Mouse (Mus musculus) midbrain, postnatal 0 days (tissue): ENCODE measurements around the gene Akap13. TPM values are rescaled to one million over a fixed set of nuclear protein-coding genes. Genes with fewer than 3 reads are reported as not detected.
A peak's percentile ranks its signal among the peaks of the same experiment; 100 is the strongest.

Source experiments
- ATAC-seq: fragments of 200-750 bp; cut with Nextera tagmentation; 2 replicates; pipeline ENCODE4 v1.8.0; 2017; ENCODE audit warnings: moderate number of reproducible peaks, mild to moderate bottlenecking, moderate TSS enrichment, moderate library complexity; ENCODE audit not compliant: low FRiP score
- DNase-seq: peaks from one replicate; pipeline ENCODE4 v3.0.0-alpha.2; 2015; ENCODE audit warnings: low spot score
- H3K27ac ChIP-seq: fragments of 300-500 bp; sonication (generic); 2 replicates; pipeline ENCODE4 v1.5.1; 2014; ENCODE audit warnings: low read depth, mild to moderate bottlenecking, low read length, mixed read lengths
- H3K27me3 ChIP-seq: fragments of 300-500 bp; sonication (generic); 2 replicates; pipeline ENCODE4 v1.6.1; 2014; ENCODE audit warnings: low read length, control low read depth, mixed read lengths; ENCODE audit not compliant: insufficient read depth
- H3K36me3 ChIP-seq: fragments of 300-500 bp; sonication (generic); 2 replicates; pipeline ENCODE4 v1.6.1; 2014; ENCODE audit warnings: low read length, control low read depth, mixed read lengths; ENCODE audit not compliant: insufficient read depth
- H3K4me1 ChIP-seq: fragments of 300-500 bp; sonication (generic); 2 replicates; pipeline ENCODE4 v1.6.1; 2014; ENCODE audit warnings: mild to moderate bottlenecking, control low read depth, antibody characterized with exemption, low read length, mixed read lengths; ENCODE audit not compliant: insufficient read depth
- H3K4me2 ChIP-seq: fragments of 300-500 bp; sonication (generic); 2 replicates; pipeline ENCODE4 v1.6.1; 2014; ENCODE audit warnings: low read depth, mild to moderate bottlenecking, low read length, mixed read lengths; ENCODE audit not compliant: poor library complexity, severe bottlenecking
- H3K4me3 ChIP-seq: fragments of 300-500 bp; sonication (generic); 2 replicates; pipeline ENCODE4 v1.5.1; 2014; ENCODE audit warnings: low read depth, mild to moderate bottlenecking, low read length, moderate library complexity
- H3K9ac ChIP-seq: fragments of 300-500 bp; sonication (generic); replicated peaks from 2 replicates; pipeline ENCODE4 v1.6.1; 2014; ENCODE audit warnings: mild to moderate bottlenecking, low read length, moderate library complexity, mixed read lengths; ENCODE audit not compliant: poor library complexity, severe bottlenecking
- H3K9me3 ChIP-seq: fragments of 300-500 bp; sonication (generic); 2 replicates; pipeline ENCODE4 v1.6.1; 2016; ENCODE audit warnings: low read length, control low read depth
- CTCF ChIP-seq: IDR thresholded peaks from 2 replicates; pipeline ENCODE4 v1.5.1; 2016; ENCODE audit warnings: antibody characterized with exemption, mild to moderate bottlenecking
- WGBS: fragments of 180-500 bp; shearing (Covaris S2); extraction: QIAGEN DNeasy Blood & Tissue Kit; methylation state at CpG from one replicate; pipeline ENCODE4 v1.1.7; 2014; 5-methylcytosine and 5-hydroxymethylcytosine counted together
- polyA plus RNA-seq: library from polyadenylated mRNA; unstranded; fragments of >200 nt; fragmentation: Nextera tagmentation; extraction: Ambion mirVana; gene quantifications from 2 replicates; pipeline ENCODE4 v1.2.1, GENCODE M21; 2015
- total RNA-seq: library from RNA; depleted of rRNA; stranded (reverse); fragments of >200 nt; gene quantifications from 2 replicates; pipeline ENCODE4 v1.2.3, GENCODE M21; 2014; rRNA removed

The Akap13 gene
- 21.6 and 24.6 TPM in 2 replicates for total RNA-seq
- 8.8 and 11.7 TPM in 2 replicates for polyA plus RNA-seq

GRCm38 (mm10) chr7:75455223-75456151, at the start of gene Akap13:
Akap13 (plus strand) TSS chr7:75455534.
- Histone ChIP-seq H3K4me1 (no peaks in the 10 kb centered on the region), H3K4me3 (peak within 1 kb of the TSS; percentile 96), H3K27me3 (no peaks in the 10 kb centered on the region), H3K9ac (peak within 1 kb of the TSS; percentile 74), H3K9me3 (no peaks in the 10 kb centered on the region), H3K4me2 (peak within 1 kb of the TSS; percentile 81), H3K27ac (peak within 1 kb of the TSS; percentile 78), H3K36me3 (no peaks in the 10 kb centered on the region)
- ATAC-seq: peak; percentile 100
- under 1% methylated on average over 59 of the region's 94 CpGs for WGBS
- DNase-seq: peak; percentile 98
- peak; percentile 58 for TF ChIP-seq CTCF

GRCm38 (mm10) chr7:75410641-75411040, 44.7 kb upstream of the Akap13 start:
- no peak for TF ChIP-seq CTCF
- Histone ChIP-seq H3K4me3 (no peak overlapping the region), H3K36me3 (no peaks in the 10 kb centered on the region), H3K4me2 (no peak overlapping the region), H3K27me3 (no peaks in the 10 kb centered on the region), H3K27ac (no peak overlapping the region), H3K4me1 (no peaks in the 10 kb centered on the region), H3K9ac (no peak overlapping the region), H3K9me3 (no peaks in the 10 kb centered on the region)
- ATAC-seq (no peak), DNase-seq (no peak)
- WGBS: 91% methylated on average over 3 of the region's 3 CpGs

- no peak for TF ChIP-seq CTCF
- H3K9ac ChIP-seq: no peak overlapping the region
- DNase-seq (no peak), ATAC-seq (no peak)
- H3K4me3 ChIP-seq: no peak overlapping the region
- H3K27ac ChIP-seq: no peak overlapping the region
- no peak overlapping the region for H3K4me2 ChIP-seq
- H3K27me3 ChIP-seq: no peaks in the 10 kb centered on the region
- H3K36me3 ChIP-seq: no peaks in the 10 kb centered on the region
- H3K4me1 ChIP-seq: no peaks in the 10 kb centered on the region
- 72% methylated on average over 6 of the region's 6 CpGs for WGBS
- no peaks in the 10 kb centered on the region for H3K9me3 ChIP-seq
These were observed 44.1 kb upstream of the Akap13 start for GRCm38 (mm10) chr7:75411226-75411625.

GRCm38 (mm10) chr7:75412011-75412510, 43.3 kb upstream of the Akap13 start:
- Histone ChIP-seq H3K27ac (no peak overlapping the region), H3K4me2 (no peak overlapping the region), H3K4me3 (no peak overlapping the region), H3K4me1 (no peaks in the 10 kb centered on the region), H3K9me3 (no peaks in the 10 kb centered on the region), H3K36me3 (no peaks in the 10 kb centered on the region), H3K27me3 (no peaks in the 10 kb centered on the region), H3K9ac (no peak overlapping the region)
- no peak for TF ChIP-seq CTCF
- DNase-seq (no peak), ATAC-seq (no peak)
- 82% methylated on average over 10 of the region's 10 CpGs for WGBS

GRCm38 (mm10) chr7:75412568-75412967, 42.8 kb upstream of the Akap13 start:
- DNase-seq (no peak), ATAC-seq (no peak)
- H3K9ac ChIP-seq: no peak overlapping the region
- WGBS: 81% methylated on average over 2 of the region's 2 CpGs
- H3K4me3 ChIP-seq: no peak overlapping the region
- no peaks in the 10 kb centered on the region for H3K4me1 ChIP-seq
- no peaks in the 10 kb centered on the region for H3K27me3 ChIP-seq
- H3K36me3 ChIP-seq: no peaks in the 10 kb centered on the region
- no peak for TF ChIP-seq CTCF
- no peak overlapping the region for H3K4me2 ChIP-seq
- H3K27ac ChIP-seq: no peak overlapping the region
- no peaks in the 10 kb centered on the region for H3K9me3 ChIP-seq

- ATAC-seq: no peak
- Histone ChIP-seq H3K4me2 (no peak overlapping the region), H3K36me3 (no peaks in the 10 kb centered on the region), H3K9ac (no peak overlapping the region), H3K27ac (no peak overlapping the region), H3K27me3 (no peaks in the 10 kb centered on the region), H3K9me3 (no peaks in the 10 kb centered on the region), H3K4me3 (no peak overlapping the region), H3K4me1 (no peaks in the 10 kb centered on the region)
- 40% methylated on average over 6 of the region's 6 CpGs for WGBS
- TF ChIP-seq CTCF: no peak
- no peak for DNase-seq
These were observed 41.4 kb upstream of the Akap13 start for GRCm38 (mm10) chr7:75413903-75414302.
